In the genomic region with DNA sequence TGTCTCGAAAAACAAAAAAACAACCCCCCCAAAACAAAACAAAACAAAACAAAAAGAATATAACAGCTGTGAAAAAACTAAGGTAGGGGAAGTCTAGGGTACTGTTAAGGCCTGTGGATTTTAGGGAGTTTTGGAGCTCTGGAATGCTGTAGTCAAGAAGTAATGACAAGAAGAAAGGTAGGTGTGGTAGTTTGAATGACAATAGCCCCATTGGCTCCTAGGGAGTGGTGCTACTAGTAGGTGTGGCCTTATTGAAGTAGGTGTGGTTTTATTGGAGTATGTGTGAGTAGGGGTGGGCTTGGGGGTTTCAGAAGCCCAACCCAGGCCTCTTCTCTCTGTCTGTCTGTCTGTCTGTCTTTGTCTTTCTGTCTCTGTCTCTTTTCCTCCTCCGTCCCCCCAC, we compare ENCODE assay signal across 24 mouse cellular contexts.
"Had no signal": no experiment of that assay in that cellular context is flagged by ENCODE, and none has a peak within 500 bp of the region (broad histone marks: within the 10 kb centered on the region; RNA-seq: fewer than 3 reads in every experiment).

No protein-coding gene starts in this region.

- H3K4me3 ChIP-seq: gastrocnemius, adult 2 months; heart, embryonic 10.5 days; heart, embryonic 12.5 days; hindbrain, embryonic 13.5 days; hindbrain, embryonic 15.5 days; layer of hippocampus, adult 2 months; limb, embryonic 13.5 days; limb, embryonic 15.5 days; liver, embryonic 13.5 days; liver, embryonic 15.5 days had no signal

- H3K9ac ChIP-seq: heart, embryonic 12.5 days; hindbrain, embryonic 13.5 days; hindbrain, embryonic 15.5 days; limb, embryonic 13.5 days; limb, embryonic 15.5 days; liver, embryonic 13.5 days; liver, embryonic 15.5 days; liver, postnatal 0 days had no signal

- H3K36me3 ChIP-seq: heart, embryonic 10.5 days; heart, embryonic 12.5 days; hindbrain, embryonic 13.5 days; hindbrain, embryonic 15.5 days; limb, embryonic 13.5 days; limb, embryonic 15.5 days; liver, embryonic 13.5 days; liver, embryonic 15.5 days had no signal

- H3K9me3 ChIP-seq: heart, embryonic 10.5 days; heart, embryonic 12.5 days; hindbrain, embryonic 13.5 days; hindbrain, embryonic 15.5 days; limb, embryonic 13.5 days; limb, embryonic 15.5 days; liver, embryonic 13.5 days; liver, embryonic 15.5 days had no signal

- H3K4me1 ChIP-seq: heart, embryonic 10.5 days; heart, embryonic 12.5 days; hindbrain, embryonic 13.5 days; hindbrain, embryonic 15.5 days; limb, embryonic 13.5 days; limb, embryonic 15.5 days; liver, embryonic 13.5 days; liver, embryonic 15.5 days had no signal

- ATAC-seq: hindbrain, postnatal 0 days; intestine, embryonic 16.5 days; liver, postnatal 0 days had no signal

- H3K27me3 ChIP-seq: heart, embryonic 12.5 days; hindbrain, embryonic 13.5 days; hindbrain, embryonic 15.5 days; limb, embryonic 13.5 days; limb, embryonic 15.5 days; liver, embryonic 13.5 days; liver, embryonic 15.5 days had no signal

- DNase-seq: gastrocnemius, adult 2 months; gastrocnemius, postnatal 10 days; gastrocnemius, postnatal 25 days; heart, adult 18-20 months; heart, postnatal 10 days; kidney, adult 11 months; kidney, adult 8-10 months; kidney, postnatal 10 days; kidney, postnatal 25 days; kidney, postnatal 4 days; left cerebral cortex, postnatal 4 days; liver, embryonic 13.5 days; liver, postnatal 0 days had no signal

- H3K4me2 ChIP-seq: heart, embryonic 12.5 days; hindbrain, embryonic 13.5 days; hindbrain, embryonic 15.5 days; limb, embryonic 13.5 days; limb, embryonic 15.5 days; liver, embryonic 11.5 days; liver, embryonic 13.5 days; liver, embryonic 15.5 days had no signal

- H3K27ac ChIP-seq: gastrocnemius, adult 2 months; heart, embryonic 10.5 days; hindbrain, embryonic 13.5 days; hindbrain, embryonic 15.5 days; hindbrain, postnatal 0 days; layer of hippocampus, adult 2 months; limb, embryonic 13.5 days; limb, embryonic 15.5 days; liver, embryonic 13.5 days; liver, embryonic 15.5 days had no signal
